Mouse (Mus musculus) limb, embryonic 10.5 days (tissue): Measurements from ENCODE around the gene Rbms2. TPM values are rescaled to one million over a fixed set of nuclear protein-coding genes. Genes with fewer than 3 reads are reported as not detected.

Experiments
- DNase-seq: peaks from one replicate; pipeline ENCODE4 v3.0.0-alpha.2; 2017; ENCODE audit warnings: low spot score
- H3K27ac ChIP-seq: fragments of 300-500 bp; sonication (generic); 2 replicates; pipeline ENCODE4 v1.5.1; 2016; ENCODE audit warnings: mild to moderate bottlenecking
- H3K27me3 ChIP-seq: fragments of 300-500 bp; sonication (generic); 2 replicates; pipeline ENCODE4 v1.6.1; 2016; ENCODE audit warnings: low read depth, mild to moderate bottlenecking; ENCODE audit not compliant: poor library complexity, severe bottlenecking
- H3K36me3 ChIP-seq: fragments of 300-500 bp; sonication (generic); 2 replicates; pipeline ENCODE4 v1.6.1; 2016; ENCODE audit warnings: mild to moderate bottlenecking, moderate library complexity
- H3K4me1 ChIP-seq: fragments of 300-500 bp; sonication (generic); 2 replicates; pipeline ENCODE4 v1.6.1; 2016
- H3K4me3 ChIP-seq: fragments of 300-500 bp; sonication (generic); 2 replicates; pipeline ENCODE4 v1.5.1; 2016; ENCODE audit warnings: mild to moderate bottlenecking, moderate library complexity
- H3K9me3 ChIP-seq: fragments of 300-500 bp; sonication (generic); replicated peaks from 2 replicates; pipeline ENCODE4 v1.6.1; 2016; ENCODE audit warnings: mild to moderate bottlenecking
- WGBS: fragments of 180-500 bp; shearing (Covaris S2); methylation state at CpG from one replicate; pipeline ENCODE4 v1.1.7; 2016; 5-methylcytosine and 5-hydroxymethylcytosine counted together
- polyA plus RNA-seq: library from polyadenylated mRNA; unstranded; fragments of >200 nt; fragmentation: Nextera tagmentation; extraction: Ambion mirVana; gene quantifications from 2 replicates; pipeline ENCODE4 v1.2.1, GENCODE M21; 2016

Rbms2 gene
- polyA plus RNA-seq, 1 experiment from 2014 or later = 32.5 TPM

DNA sequence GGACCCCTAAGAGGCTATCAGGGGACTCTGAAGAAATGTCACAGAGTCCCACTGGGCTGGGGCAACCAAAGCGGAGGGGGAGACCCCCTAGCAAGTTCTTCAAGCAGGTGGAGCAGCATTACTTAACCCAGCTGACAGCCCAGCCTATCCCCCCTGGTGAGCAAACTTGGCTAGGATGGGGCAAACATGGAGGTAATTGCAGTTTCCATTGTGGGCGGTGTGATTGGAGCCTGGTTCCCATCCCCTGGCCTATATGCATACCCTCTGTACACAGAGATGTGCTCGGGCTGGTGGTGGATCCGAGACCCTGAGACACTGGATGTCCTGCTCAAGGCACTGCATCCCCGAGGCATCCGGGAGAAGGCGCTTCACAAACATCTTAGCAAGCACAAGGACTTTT is 56.3 kb downstream of the Rbms2 start:
- WGBS = 94% methylated on average over 7 of the region's 7 CpGs
- Histone ChIP-seq H3K27me3 (no peaks in the 10 kb centered on the region), H3K4me3 (no peak overlapping the region), H3K9me3 (no peaks in the 10 kb centered on the region), H3K36me3 (peaks cover 99% of the 10 kb centered on the region), H3K4me1 (no peaks in the 10 kb centered on the region), H3K27ac (no peak overlapping the region)
- DNase-seq = no peak

DNA sequence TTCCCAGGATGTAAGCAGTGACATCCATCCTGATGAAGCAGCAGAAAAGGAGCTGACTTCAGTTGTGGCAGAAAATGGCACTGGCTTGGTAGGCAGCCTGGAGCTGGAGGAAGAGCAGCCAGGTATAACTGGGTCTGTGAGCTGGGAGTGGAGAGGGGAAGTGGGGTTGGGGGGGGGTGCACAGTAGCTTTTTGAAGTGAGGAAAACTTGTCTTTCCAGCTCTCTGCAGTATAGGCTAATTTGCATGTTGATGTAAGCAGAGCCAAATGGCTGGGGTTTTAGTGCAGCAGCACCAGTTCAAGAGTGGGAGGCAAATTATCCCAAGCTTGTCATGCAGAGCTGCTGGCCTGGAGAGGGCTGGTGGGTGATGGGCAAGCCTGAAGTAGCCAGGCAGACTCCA is 68.9 kb downstream of the Rbms2 start:
- Histone ChIP-seq H3K36me3 (peaks cover 82% of the 10 kb centered on the region), H3K27ac (no peak overlapping the region)

DNA sequence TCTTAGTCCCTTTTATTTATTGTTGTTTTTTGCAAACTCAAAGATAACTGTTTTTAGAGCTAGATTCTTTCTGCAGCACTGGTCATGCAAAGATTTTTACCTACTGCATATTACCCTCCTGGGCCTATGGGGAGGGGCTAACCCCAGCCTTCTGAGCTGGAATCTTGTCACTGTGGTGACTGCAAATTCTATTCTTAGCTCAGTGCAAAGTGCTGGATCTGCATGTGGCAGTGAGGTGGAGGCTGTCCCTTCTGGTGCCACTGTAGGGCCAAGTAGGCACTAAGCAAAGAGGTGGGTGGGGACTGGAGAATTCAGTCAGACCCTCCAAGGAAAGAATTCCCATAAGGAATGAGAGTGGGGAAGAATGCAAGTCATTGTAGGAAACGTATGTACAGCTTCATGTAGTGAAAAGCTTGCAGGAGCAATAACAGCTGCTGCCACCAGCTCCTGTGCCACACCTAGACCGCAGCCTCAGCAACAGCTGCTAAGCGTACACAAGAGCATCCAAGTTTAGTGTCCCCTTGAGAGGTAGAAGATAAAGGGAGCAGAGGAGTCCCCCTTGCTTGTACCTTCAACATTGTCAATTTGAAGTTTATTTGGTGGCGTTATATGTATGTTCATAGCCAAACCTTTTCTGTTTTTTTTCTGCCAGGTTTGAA is 69.9 kb downstream of the Rbms2 start:
- 94% methylated on average over 4 of the region's 4 CpGs for WGBS
- H3K4me3 ChIP-seq = no peak overlapping the region
- peaks cover 72% of the 10 kb centered on the region for H3K36me3 ChIP-seq
- H3K4me1 ChIP-seq = no peaks in the 10 kb centered on the region
- no peak for DNase-seq
- H3K9me3 ChIP-seq = no peaks in the 10 kb centered on the region
- no peak overlapping the region for H3K27ac ChIP-seq
- H3K27me3 ChIP-seq = no peaks in the 10 kb centered on the region

More for the DNA sequence above, 68.9 kb downstream of the Rbms2 start:
- H3K9me3 ChIP-seq = no peaks in the 10 kb centered on the region
- no peak overlapping the region for H3K4me3 ChIP-seq
- H3K27me3 ChIP-seq = no peaks in the 10 kb centered on the region
- DNase-seq = no peak
- H3K4me1 ChIP-seq = no peaks in the 10 kb centered on the region

DNA sequence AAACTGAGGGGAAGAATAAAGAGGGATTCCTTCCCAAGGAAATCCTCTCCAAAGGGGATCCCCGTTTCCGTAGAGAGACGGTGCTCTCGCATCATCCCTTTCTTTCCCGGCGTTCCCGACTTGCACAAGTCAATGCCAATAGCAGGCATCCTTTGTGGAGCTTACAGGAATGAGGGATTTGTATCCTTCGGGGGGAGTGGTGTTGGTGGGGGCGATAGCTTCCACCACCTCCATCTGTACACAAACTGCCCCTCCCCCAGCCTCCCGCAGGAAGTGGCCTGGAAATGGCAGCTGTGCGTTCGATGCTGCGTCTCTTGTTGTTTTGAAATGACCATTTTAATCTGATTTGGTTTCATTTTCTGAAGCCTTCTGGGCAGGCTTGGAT is 82.5 kb downstream of the Rbms2 start:
- no peaks in the 10 kb centered on the region for H3K27me3 ChIP-seq
- peak overlapping the region; percentile 92 for H3K27ac ChIP-seq
- H3K4me1 ChIP-seq = peaks cover 49% of the 10 kb centered on the region
- peak overlapping the region; percentile 99 for H3K4me3 ChIP-seq
- peaks cover 14% of the 10 kb centered on the region for H3K36me3 ChIP-seq
- WGBS = 0% methylated on average over 13 of the region's 13 CpGs
- no peaks in the 10 kb centered on the region for H3K9me3 ChIP-seq
- peak; percentile 66 for DNase-seq

DNA sequence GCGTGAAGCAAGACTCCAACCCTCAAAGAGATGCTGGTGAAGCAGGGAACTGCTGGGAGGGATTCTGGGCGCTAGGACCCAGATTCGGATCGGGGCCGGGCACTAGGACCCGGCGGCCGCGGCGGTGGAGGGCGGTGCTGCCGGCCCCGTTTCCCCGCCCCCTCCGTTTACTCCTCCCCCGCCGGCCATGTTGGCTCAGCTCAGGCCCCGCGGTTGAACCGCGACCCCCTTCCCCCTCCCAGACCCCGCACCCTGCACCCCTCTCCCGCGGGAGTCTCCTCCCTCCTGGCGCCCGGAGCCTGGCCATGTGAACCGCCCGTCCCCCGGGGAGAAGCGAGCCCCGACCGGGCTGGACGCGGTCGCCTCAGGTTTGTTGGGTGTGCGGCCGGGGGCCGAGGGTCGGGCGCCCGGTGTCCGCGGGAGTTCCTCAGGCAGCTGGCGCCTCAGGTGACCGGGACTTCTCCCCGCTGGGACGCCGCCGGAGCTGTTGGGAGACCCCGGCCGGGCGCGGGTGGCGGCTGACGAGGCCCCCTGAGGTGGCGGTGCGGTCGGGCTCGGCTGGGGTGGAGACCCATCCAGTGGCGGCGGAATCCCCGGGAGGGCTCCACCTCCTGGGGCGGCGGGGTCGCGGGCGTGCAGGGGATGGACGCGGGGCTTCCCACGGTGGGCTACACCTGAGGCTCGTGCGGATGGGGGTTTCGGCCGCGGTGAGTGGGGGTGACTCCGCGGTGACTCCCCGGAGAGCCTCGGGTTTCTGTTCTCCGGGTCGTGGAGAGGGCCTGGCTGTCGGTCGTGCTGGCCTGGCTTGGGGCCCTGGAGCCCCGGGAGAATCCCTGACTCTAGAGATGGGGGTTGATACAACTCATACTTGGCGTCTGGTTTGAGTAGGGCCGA is 83.2 kb downstream of the Rbms2 start:
- Histone ChIP-seq H3K4me1 (peaks cover 55% of the 10 kb centered on the region), H3K4me3 (peak overlapping the region; percentile 99), H3K36me3 (peaks cover 14% of the 10 kb centered on the region), H3K27ac (peak overlapping the region; percentile 92), H3K27me3 (no peaks in the 10 kb centered on the region), H3K9me3 (no peaks in the 10 kb centered on the region)
- DNase-seq = peak; percentile 98
- under 1% methylated on average over 82 of the region's 86 CpGs for WGBS

DNA sequence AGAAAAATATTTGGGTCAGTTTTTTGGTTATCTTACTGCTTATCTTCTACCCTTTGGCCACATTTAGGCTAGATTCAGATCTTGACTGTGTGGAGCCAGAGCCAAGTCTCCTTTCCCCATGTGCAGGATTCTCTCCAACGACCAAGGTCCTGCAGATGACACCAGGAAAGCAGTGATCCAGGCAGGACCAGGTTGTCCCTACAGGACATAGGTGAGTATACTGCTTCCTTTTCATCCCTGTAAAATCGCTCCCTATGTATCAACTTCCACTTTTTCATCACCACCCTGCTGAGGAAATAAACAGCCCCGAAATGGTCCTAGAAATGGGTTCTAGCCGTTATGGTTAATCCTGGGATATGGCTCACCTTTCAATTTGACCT is 83.8 kb downstream of the Rbms2 start:
- DNase-seq = no peak
- 12% methylated on average over 4 of the region's 4 CpGs for WGBS
- Histone ChIP-seq H3K4me3 (peak overlapping the region; percentile 99), H3K27ac (peak overlapping the region; percentile 92; the same call in 1 of the 2 replicates), H3K27me3 (no peaks in the 10 kb centered on the region), H3K4me1 (peaks cover 62% of the 10 kb centered on the region), H3K36me3 (peaks cover 7% of the 10 kb centered on the region), H3K9me3 (no peaks in the 10 kb centered on the region)

DNA sequence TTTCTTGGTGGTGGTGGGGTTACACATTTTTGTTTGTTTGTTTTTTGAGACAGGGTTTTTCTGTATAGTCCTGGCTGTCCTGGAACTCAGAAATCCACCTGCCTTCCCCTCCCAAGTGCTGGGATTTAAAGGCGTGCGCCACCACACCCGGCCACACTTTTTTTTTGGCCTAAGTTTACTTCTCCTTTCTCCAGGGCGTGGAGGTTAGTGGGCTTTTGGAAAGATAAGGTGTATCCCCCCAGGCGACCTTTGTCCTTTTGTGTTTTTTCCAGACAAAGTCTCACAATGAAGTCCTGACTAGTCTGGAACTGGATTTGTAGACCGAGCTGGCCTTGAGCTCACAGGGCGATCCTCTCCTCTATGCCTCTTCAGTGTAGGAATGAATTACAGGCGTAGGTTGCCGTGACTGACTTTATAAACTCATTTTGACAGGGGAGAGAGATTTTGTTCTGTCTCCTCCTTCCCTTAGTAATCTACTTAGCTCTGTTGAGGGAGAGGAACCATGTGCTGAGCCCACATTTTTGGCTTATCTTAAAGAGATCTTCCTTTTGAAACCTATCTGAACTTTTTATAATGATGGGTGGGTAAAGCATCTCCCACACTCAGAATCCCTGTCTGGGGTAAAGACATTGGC is 85.0 kb downstream of the Rbms2 start:
- DNase-seq = no peak
- Histone ChIP-seq H3K36me3 (peaks cover 13% of the 10 kb centered on the region), H3K27me3 (no peaks in the 10 kb centered on the region), H3K4me1 (peaks cover 69% of the 10 kb centered on the region), H3K27ac (peak overlapping the region; percentile 34; the same call in 1 of the 2 replicates), H3K4me3 (peak overlapping the region; percentile 86), H3K9me3 (no peaks in the 10 kb centered on the region)
- WGBS = 41% methylated on average over 9 of the region's 9 CpGs

DNA sequence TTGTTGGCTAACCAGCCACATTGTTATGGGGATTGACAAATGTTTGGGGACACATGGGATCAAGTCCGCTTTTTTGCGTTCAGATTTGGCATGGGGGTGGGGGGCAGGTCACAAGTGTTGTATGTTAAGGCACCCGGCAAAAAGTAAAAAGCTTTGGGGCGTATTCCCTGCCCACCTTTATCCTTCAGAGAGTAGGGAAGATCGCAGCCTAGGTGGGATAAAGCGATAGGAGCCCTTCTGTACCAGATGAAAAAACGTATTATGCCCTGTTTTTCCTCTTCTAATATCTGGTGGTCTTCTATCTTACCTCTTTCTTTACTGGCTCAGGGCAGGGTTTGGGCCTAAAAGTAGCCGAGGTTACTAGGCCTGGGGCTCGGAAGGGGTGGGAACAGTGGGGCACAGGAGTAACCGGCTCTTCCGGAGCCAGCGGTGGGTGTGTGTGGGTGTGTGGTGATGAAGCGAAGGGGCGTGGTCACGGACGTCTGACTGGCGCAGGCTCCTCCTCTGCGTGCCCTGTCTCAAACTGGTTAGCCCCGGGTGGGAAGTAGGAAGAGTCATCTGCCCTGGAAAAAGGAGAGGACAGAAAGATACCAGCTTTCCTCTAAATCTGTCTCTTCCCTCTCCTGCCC is 85.6 kb downstream of the Rbms2 start:
- Histone ChIP-seq H3K27ac (peak overlapping the region; percentile 42; the same call in 1 of the 2 replicates), H3K9me3 (no peaks in the 10 kb centered on the region), H3K36me3 (peaks cover 19% of the 10 kb centered on the region), H3K4me3 (peak overlapping the region; percentile 86), H3K4me1 (peaks cover 69% of the 10 kb centered on the region), H3K27me3 (no peaks in the 10 kb centered on the region)
- WGBS = 10% methylated on average over 19 of the region's 19 CpGs
- DNase-seq = peak; percentile 84

DNA sequence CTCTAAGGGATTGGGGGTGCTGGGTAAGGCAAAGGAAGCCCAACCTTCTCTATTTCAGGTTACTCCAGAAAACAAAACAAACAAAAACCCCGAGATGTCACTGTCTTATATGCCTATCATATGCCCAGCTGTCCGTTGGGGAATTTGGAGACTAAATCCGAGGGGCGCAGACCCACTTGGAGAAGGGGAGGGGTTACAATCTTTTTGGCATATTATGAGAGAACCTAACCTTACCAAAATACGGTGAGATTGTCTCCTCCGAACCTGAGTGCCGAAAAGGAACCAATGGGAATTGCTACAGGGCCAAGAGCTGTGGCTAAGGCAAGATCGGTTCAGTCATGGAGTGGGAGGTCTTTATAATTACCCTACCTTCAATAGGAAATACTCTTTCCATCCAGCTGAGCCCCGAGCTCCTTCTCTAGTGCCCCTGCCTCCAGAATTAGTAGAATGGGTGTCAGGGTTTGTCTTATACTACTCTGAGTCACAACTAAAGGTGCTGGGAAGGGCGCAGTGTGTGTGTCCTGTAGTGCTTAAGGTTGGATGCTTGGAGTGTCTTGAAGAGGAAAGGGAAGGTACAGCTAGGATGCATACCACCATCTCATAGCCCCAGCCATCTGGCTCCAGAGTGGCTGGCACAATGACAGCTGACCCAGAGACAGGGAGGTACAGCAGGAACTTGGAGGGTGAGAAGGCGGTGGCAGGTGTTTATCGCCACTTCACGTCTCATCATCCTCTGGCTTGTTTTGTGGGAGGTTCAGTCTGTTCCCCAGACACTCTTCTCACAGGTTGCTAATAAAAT is 86.4 kb downstream of the Rbms2 start:
- Histone ChIP-seq H3K36me3 (peaks cover 24% of the 10 kb centered on the region), H3K27ac (peak overlapping the region; percentile 90), H3K9me3 (no peaks in the 10 kb centered on the region), H3K4me3 (peak overlapping the region; percentile 86), H3K27me3 (no peaks in the 10 kb centered on the region), H3K4me1 (peaks cover 69% of the 10 kb centered on the region)
- no peak for DNase-seq
- WGBS = 32% methylated on average over 13 of the region's 13 CpGs

DNA sequence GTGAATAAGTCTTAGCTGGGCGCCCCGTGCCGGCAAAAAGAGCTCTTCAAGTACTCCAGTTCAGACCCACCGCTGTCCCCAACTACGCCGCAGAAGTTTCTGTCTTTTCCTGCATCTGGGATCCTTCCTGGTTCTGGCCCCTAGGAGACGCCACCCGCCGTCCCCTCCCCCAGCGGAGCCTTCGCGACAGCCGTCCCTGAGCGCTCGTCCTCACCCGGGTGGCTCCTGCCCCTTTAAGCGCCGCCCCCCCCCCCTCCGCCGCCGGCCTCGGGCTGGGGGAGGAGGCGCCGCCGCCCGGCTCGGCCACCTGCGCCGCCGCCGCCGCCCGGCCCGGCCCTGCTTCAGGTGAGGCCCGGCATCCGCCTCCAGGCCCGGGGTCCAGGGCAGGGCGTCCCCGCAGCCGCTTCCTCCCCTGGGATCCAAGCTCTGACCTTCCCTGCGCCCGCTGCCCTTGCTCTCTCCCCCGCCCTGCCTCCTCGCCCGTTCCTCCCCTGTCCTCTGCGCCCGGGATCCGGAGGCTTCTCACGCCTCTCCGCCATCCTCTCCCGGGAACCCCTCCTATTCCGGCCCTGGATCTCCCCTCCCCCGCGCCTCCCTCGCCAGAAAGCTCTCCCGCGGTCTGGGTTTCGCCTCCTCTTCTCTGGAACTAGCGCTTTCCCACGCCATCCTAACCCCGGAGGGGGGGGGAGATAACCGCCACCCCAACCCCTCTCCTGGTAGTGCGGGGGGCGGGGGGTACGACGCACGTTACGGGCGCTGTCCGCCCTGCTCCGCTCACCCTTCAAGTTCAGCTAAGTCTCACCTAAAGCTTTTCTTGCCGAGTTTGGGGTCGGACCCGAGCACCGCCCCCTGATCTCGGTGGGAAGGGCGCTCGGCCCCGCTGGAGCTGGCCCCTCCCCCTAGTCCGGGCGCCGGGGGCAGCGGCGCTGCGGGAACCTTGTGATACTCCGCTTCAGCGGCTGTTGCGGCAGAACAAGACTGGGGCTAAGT is 87.3 kb downstream of the Rbms2 start:
- H3K36me3 ChIP-seq = peaks cover 32% of the 10 kb centered on the region
- H3K4me3 ChIP-seq = peak overlapping the region; percentile 86
- H3K4me1 ChIP-seq = peaks cover 61% of the 10 kb centered on the region
- no peaks in the 10 kb centered on the region for H3K9me3 ChIP-seq
- no peaks in the 10 kb centered on the region for H3K27me3 ChIP-seq
- under 1% methylated on average over 70 of the region's 88 CpGs for WGBS
- H3K27ac ChIP-seq = peak overlapping the region; percentile 90
- DNase-seq = peak; percentile 84
